Mouse (Mus musculus): Measurements from ENCODE around the gene Map3k9.

DNA sequence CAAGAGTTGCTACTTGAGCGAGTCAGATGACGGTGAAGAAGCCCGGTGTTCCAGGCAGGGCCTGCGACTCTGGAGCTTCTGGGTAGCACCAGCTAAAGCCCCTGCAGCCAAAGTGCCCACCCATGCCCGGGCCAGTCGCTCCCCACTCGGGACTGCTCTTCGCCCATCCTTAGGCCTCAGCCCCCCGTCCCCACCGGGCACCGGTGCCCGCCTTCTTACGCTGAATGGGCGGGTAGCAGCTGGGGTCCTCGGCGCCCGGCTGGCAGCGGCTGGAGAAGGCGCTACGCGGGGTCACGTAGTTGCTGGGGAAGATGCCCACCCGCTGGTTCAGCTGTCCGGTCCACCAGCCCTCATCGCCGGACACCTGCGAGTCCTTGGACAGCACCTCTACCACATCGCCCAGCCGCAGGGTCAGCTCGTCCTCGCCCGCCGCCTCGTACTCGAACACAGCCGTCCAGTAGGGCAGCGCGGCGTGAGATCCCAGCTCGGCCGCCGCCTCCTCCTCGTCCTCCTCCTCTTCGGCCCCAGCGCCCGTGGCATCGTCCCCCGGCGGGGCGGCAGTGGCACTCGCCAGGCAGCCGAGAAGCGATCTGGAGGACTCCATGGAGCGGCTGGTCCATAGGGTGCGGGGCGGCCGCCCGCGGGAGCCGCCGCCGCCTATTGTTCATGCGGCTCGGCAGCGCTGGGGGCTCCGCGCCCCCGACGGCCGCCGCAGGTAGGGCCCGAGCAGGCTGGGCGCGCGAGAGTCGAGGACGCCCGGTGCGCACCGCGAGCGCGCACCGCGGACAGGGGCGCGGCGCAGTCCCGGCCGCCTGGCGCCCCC, 493 bp downstream of the Map3k9 start:
- TF ChIP-seq POLR2A (IDR thresholded peaks at IDR 0.05; ENCODE audit: control insufficient read depth, low read depth, low read length) (no peak), CTCF (IDR thresholded peaks at IDR 0.05; ENCODE audit: control insufficient read depth, insufficient read depth, insufficient replicate concordance, low read depth, low read length) (no peak)
